Mouse (Mus musculus): ENCODE results near the gene RPS10-NUDT3.

RPS10-NUDT3 gene

GRCm38 (mm10) chr17:27554062-27554960 is 80.7 kb downstream of the RPS10-NUDT3 start:
- no peak for DNase-seq (ENCODE audit: low spot score)

GRCm38 (mm10) chr17:27552215-27553201 is 82.5 kb downstream of the RPS10-NUDT3 start:
- DNase-seq (ENCODE audit: low spot score): no peak

GRCm38 (mm10) chr17:27551393-27551940 is 83.6 kb downstream of the RPS10-NUDT3 start:
- DNase-seq (ENCODE audit: low spot score): no peak

- DNase-seq (ENCODE audit: low spot score): no peak
Observed at GRCm38 (mm10) chr17:27549234-27549633, 85.8 kb downstream of the RPS10-NUDT3 start.

- DNase-seq (ENCODE audit: low spot score): no peak
Observed at GRCm38 (mm10) chr17:27547253-27547868, 87.7 kb downstream of the RPS10-NUDT3 start.

GRCm38 (mm10) chr17:27546574-27547085 is 88.4 kb downstream of the RPS10-NUDT3 start:
- DNase-seq (ENCODE audit: low spot score): no peak

GRCm38 (mm10) chr17:27545991-27546390 is 89.0 kb downstream of the RPS10-NUDT3 start:
- DNase-seq (ENCODE audit: low spot score): no peak

GRCm38 (mm10) chr17:27544551-27544950 is 90.5 kb downstream of the RPS10-NUDT3 start:
- DNase-seq (ENCODE audit: low spot score): no peak

GRCm38 (mm10) chr17:27541984-27542383 is 93.0 kb downstream of the RPS10-NUDT3 start:
- no peak for DNase-seq (ENCODE audit: low spot score)

- no peak for DNase-seq (ENCODE audit: low spot score)
Observed at GRCm38 (mm10) chr17:27541261-27541660, 93.8 kb downstream of the RPS10-NUDT3 start.

- DNase-seq (ENCODE audit: low spot score): peak; percentile 95
Observed at GRCm38 (mm10) chr17:27534718-27535117, 100.3 kb downstream of the RPS10-NUDT3 start.

- DNase-seq (ENCODE audit: low spot score): no peak
Observed at GRCm38 (mm10) chr17:27533354-27533753, 101.7 kb downstream of the RPS10-NUDT3 start.

GRCm38 (mm10) chr17:27532095-27532494 is 102.9 kb downstream of the RPS10-NUDT3 start:
- no peak for DNase-seq (ENCODE audit: low spot score)
